Mouse (Mus musculus) heart, postnatal 0 days (tissue): Measurements from ENCODE around the gene Vamp8. TPM values are rescaled to one million over a fixed set of nuclear protein-coding genes. Genes with fewer than 3 reads are reported as not detected.

Experiments
- ATAC-seq: fragments of 200-750 bp; cut with Nextera tagmentation; 2 replicates; pipeline ENCODE4 v1.8.0; 2017; ENCODE audit warnings: low read depth, moderate number of reproducible peaks, moderate library complexity; ENCODE audit not compliant: insufficient read depth
- DNase-seq: peaks from one replicate; pipeline ENCODE4 v3.0.0-alpha.2; 2016; ENCODE audit warnings: low spot score
- H3K27ac ChIP-seq: fragments of 300-500 bp; sonication (generic); 2 replicates; pipeline ENCODE4 v1.5.1; 2014; ENCODE audit warnings: low read depth, mild to moderate bottlenecking
- H3K27me3 ChIP-seq: fragments of 300-500 bp; sonication (generic); 2 replicates; pipeline ENCODE4 v1.6.1; 2014; ENCODE audit warnings: low read length, mixed read lengths; ENCODE audit not compliant: control insufficient read depth, insufficient read depth
- H3K36me3 ChIP-seq: fragments of 300-500 bp; sonication (generic); replicated peaks from 2 replicates; pipeline ENCODE4 v1.6.1; 2014; ENCODE audit warnings: low read length, mixed read lengths; ENCODE audit not compliant: control insufficient read depth, insufficient read depth
- H3K4me1 ChIP-seq: fragments of 300-500 bp; sonication (generic); 2 replicates; pipeline ENCODE4 v1.6.1; 2014; ENCODE audit warnings: antibody characterized with exemption; ENCODE audit not compliant: control insufficient read depth, insufficient read depth
- H3K4me2 ChIP-seq: fragments of 300-500 bp; sonication (generic); 2 replicates; pipeline ENCODE4 v1.6.1; 2014; ENCODE audit warnings: low read depth, mild to moderate bottlenecking, low read length, moderate library complexity
- H3K4me3 ChIP-seq: fragments of 300-500 bp; sonication (generic); 2 replicates; pipeline ENCODE4 v1.5.1; 2014; ENCODE audit warnings: low read depth, low read length
- H3K9ac ChIP-seq: fragments of 300-500 bp; sonication (generic); replicated peaks from 2 replicates; pipeline ENCODE4 v1.6.1; 2014; ENCODE audit warnings: low read depth, low read length, mixed read lengths
- H3K9me3 ChIP-seq: fragments of 300-500 bp; sonication (generic); replicated peaks from 2 replicates; pipeline ENCODE4 v1.6.1; 2016; ENCODE audit warnings: low read length; ENCODE audit not compliant: control insufficient read depth
- CTCF ChIP-seq: IDR thresholded peaks from 2 replicates; pipeline ENCODE4 v1.5.1; 2016; ENCODE audit warnings: antibody characterized with exemption, control low read depth, low read depth
- EP300 ChIP-seq: IDR thresholded peaks from 2 replicates; pipeline ENCODE4 v1.6.1; 2016; ENCODE audit warnings: antibody characterized with exemption, low read depth
- WGBS: fragments of 180-500 bp; shearing (Covaris S2); extraction: QIAGEN DNeasy Blood & Tissue Kit; methylation state at CpG from one replicate; pipeline ENCODE4 v1.1.7; 2014; 5-methylcytosine and 5-hydroxymethylcytosine counted together
- polyA plus RNA-seq: library from polyadenylated mRNA; unstranded; fragments of >200 nt; fragmentation: Nextera tagmentation; extraction: Ambion mirVana; gene quantifications from 2 replicates; pipeline ENCODE4 v1.2.1, GENCODE M21; 2015
- total RNA-seq: library from RNA; depleted of rRNA; stranded (reverse); fragments of >200 nt; gene quantifications from 2 replicates; pipeline ENCODE4 v1.2.3, GENCODE M21; 2014; ENCODE audit warnings: low replicate concordance; rRNA removed

Gene Vamp8
- total RNA-seq, result 69.8 and 109 TPM in 2 replicates
- 174 and 175 TPM in 2 replicates for polyA plus RNA-seq

DNA sequence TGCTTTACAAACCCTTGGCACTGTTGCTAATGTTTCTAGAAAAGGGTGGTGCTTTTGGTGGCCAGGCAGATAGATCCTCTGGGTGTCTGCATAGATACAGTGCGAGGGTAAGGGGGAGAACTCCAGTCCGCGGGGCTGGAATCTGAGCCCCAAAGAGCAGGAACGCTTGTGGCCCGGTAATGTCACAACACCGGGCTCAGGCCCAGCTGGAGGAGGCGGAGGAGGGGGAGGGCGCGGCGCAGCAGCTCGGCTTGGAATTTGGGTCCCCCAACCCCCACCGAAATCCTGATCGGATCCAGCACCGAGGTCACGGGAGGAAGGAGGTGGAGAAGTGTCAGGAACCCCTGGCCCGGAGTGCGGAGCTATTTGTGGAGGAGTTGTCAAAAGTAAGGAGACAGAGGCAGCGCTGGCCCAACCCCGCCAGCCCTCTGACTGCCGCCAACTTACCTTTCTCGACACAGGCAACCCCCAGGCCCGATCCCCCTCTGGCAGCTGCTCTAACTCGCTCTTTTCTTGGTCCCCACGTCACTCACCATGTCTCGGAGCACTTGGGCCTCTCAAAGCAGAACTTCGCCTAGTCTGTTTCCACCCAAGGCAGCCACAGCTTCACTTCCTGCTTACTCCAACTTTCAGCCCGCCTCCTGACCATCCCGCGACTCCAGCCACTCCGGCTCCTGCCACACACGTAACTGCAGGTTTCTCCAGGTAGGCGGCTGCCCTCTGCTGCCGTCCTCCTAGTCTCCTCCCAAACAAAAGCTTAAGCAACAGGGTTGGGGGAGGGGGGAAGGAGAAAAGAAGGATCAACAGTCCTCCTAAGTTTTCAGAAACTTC is at the start of gene Vamp8:
Gene Vamp8, minus strand, starts transcription at position 763 of the 831 bp plus-strand sequence.
- Histone ChIP-seq H3K9me3 (no peaks in the 10 kb centered on the region), H3K4me2 (peak within 1 kb of the TSS; percentile 72), H3K9ac (peak within 1 kb of the TSS; percentile 76), H3K27me3 (no peaks in the 10 kb centered on the region), H3K4me3 (peak within 1 kb of the TSS; percentile 57), H3K27ac (peak within 1 kb of the TSS; percentile 99), H3K4me1 (peaks cover 17% of the 10 kb centered on the region), H3K36me3 (peaks cover 21% of the 10 kb centered on the region)
- TF ChIP-seq EP300 (peak; percentile 88), CTCF (no peak)
- ATAC-seq, result peak; percentile 75
- WGBS, result under 1% methylated on average over 32 of the region's 33 CpGs
- DNase-seq, result peak; percentile 86

- peak; percentile 89 for ATAC-seq
- peak; percentile 75; the same call in 1 of the 2 replicates for TF ChIP-seq EP300
- peak; percentile 67 for TF ChIP-seq CTCF
Observed at GRCm38 (mm10) chr6:72439355-72440185, 49.1 kb upstream of the Vamp8 start, which contains the start of gene Mat2a. Gene Mat2a, minus strand, starts transcription at chr6:72439558.

GRCm38 (mm10) chr6:72438862-72439354 is 48.4 kb upstream of the Vamp8 start:
- peak; percentile 68 for ATAC-seq
- WGBS, result under 1% methylated on average over 36 of the region's 57 CpGs

More at GRCm38 (mm10) chr6:72439355-72440185, 49.1 kb upstream of the Vamp8 start, which contains the start of gene Mat2a:
- under 1% methylated on average over 77 of the region's 77 CpGs for WGBS
- peak within 1 kb of the TSS; percentile 84 for H3K4me2 ChIP-seq
- no peaks in the 10 kb centered on the region for H3K9me3 ChIP-seq
- H3K27me3 ChIP-seq, result no peaks in the 10 kb centered on the region
- H3K4me3 ChIP-seq, result peak within 1 kb of the TSS; percentile 74
- H3K36me3 ChIP-seq, result peaks cover 31% of the 10 kb centered on the region
- peak; percentile 90 for DNase-seq
- H3K27ac ChIP-seq, result peak within 1 kb of the TSS; percentile 98
- H3K9ac ChIP-seq, result peak within 1 kb of the TSS; percentile 93
- H3K4me1 ChIP-seq, result peaks cover 24% of the 10 kb centered on the region

DNA sequence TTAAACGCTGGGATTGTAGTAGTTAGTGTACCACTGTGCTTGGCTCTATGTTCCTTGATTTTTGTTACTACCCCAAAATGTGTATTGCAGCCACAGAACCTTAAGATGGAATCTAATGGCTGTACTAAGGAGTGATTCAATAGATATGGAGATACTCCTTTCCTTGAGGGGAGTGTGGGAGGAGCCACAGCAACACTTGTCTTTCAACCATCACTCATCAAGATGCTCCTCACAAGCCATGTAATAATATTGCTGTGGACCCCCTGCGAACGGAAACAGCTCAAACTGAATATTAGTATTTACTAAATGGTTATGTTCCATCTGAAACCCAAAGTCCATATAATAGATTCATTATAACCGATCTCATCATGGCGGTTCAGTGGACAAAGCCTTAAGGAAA is 47.7 kb upstream of the Vamp8 start:
- no peak for ATAC-seq
- no peak for DNase-seq
- Histone ChIP-seq H3K4me1 (peaks cover 24% of the 10 kb centered on the region), H3K9ac (peak overlapping the region; percentile 93), H3K9me3 (no peaks in the 10 kb centered on the region), H3K27me3 (no peaks in the 10 kb centered on the region), H3K27ac (peak overlapping the region; percentile 98), H3K36me3 (peaks cover 42% of the 10 kb centered on the region), H3K4me3 (peak overlapping the region; percentile 74), H3K4me2 (peak overlapping the region; percentile 84)
- 2% methylated on average over 5 of the region's 5 CpGs for WGBS
- TF ChIP-seq EP300, result no peak
- no peak for TF ChIP-seq CTCF

More at GRCm38 (mm10) chr6:72438862-72439354, 48.4 kb upstream of the Vamp8 start:
- Histone ChIP-seq H3K27me3 (no peaks in the 10 kb centered on the region), H3K27ac (peak overlapping the region; percentile 98), H3K4me3 (peak overlapping the region; percentile 74), H3K4me2 (peak overlapping the region; percentile 84), H3K9ac (peak overlapping the region; percentile 93), H3K4me1 (peaks cover 24% of the 10 kb centered on the region), H3K9me3 (no peaks in the 10 kb centered on the region), H3K36me3 (peaks cover 36% of the 10 kb centered on the region)
- no peak for TF ChIP-seq CTCF
- peak; percentile 59; the same call in 1 of the 2 replicates for TF ChIP-seq EP300
- peak; percentile 93 for DNase-seq

DNA sequence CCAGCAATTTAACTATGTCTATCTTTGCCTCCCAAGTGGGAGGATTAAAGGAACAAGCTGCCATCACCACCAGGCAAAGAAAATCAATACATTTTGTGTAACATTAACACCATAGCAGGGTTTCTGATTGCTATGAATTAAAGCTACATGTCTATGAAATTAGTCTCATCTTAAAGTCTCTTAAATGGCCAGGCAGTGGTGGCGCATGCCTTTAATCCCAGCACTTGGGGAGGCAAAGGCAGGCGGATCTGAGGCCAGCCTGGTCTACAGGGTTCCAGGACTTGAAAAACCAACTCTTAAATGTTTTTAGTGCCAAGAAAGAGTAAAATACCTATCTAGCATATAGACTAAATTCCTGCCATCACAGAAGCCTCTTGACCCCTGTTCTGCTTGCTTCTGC is 41.6 kb upstream of the Vamp8 start:
- no peak overlapping the region for H3K4me3 ChIP-seq
- no peaks in the 10 kb centered on the region for H3K9me3 ChIP-seq
- TF ChIP-seq EP300 (no peak), CTCF (no peak)
- no peaks in the 10 kb centered on the region for H3K27me3 ChIP-seq
- DNase-seq, result no peak
- H3K9ac ChIP-seq, result no peak overlapping the region
- H3K27ac ChIP-seq, result no peak overlapping the region
- no peak overlapping the region for H3K4me2 ChIP-seq
- H3K36me3 ChIP-seq, result peaks cover 89% of the 10 kb centered on the region
- no peak for ATAC-seq
- 86% methylated on average over 2 of the region's 2 CpGs for WGBS
- H3K4me1 ChIP-seq, result peaks cover 3% of the 10 kb centered on the region; the same call in 1 of the 2 replicates
